Mouse (Mus musculus) frontal cortex, adult 2 months (tissue): Measurements from ENCODE around the gene Tmem168. TPM values are rescaled to one million over a fixed set of nuclear protein-coding genes. Genes with fewer than 3 reads are reported as not detected.

ENCODE experiments used
- DNase-seq, 2 experiments: peaks; one replicate each; pipeline ENCODE4 v3.0.0; 2022; ENCODE audit warnings: low spot score in 1 of 2; ENCODE audit errors: extremely low spot score in 1 of 2
- polyA plus RNA-seq: library from polyadenylated mRNA; depleted of rRNA; stranded (reverse); fragments of >200 nt; gene quantifications from 2 replicates; pipeline ENCODE4 v1.2.3, GENCODE M21; 2012; rRNA removed

The Tmem168 gene
- polyA plus RNA-seq, 1 experiment: 9.9 TPM

DNA sequence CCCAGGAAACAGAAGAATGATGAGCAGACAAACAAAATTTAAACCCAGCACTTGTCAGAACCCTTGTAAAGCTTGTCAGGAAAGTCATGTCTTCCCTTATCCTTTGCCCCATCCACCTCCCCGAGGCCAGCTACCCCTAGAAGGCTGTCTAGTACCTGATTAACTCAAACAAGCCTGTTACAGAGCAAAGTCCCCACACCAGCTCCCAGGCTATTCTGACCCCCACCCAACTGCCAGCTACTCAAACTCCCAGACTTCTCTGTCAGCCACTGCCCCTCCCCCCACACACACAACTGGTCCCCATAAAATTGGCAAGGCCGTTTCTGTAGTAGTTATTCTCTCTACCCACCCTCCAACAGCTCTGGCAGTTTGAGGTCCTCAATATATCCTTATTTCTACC is 21.3 kb downstream of the Tmem168 start:
- no peak for DNase-seq

DNA sequence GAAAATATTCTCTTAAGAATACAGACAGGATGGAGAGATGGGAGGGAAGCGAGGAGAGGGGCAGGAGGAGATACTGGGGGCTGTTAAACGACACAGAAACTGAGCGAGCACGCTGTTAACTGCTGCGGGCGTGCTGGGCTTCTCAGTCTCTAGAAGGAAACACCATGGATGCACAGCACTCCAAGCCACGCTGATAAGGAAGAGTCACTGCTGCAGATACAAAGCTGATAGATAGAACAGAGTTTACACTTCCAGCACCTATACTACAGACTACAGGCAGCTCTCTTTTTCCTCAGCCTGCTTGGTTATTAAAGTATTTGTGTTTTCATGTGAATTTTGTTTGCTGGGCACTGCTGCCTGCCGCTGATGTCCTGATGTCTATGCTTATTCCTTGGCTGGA is 21.7 kb downstream of the Tmem168 start:
- no peak for DNase-seq

- DNase-seq: no peak
These were observed 23.1 kb downstream of the Tmem168 start for GRCm38 (mm10) chr6:13584788-13585187.

- DNase-seq: no peak
These were observed 25.8 kb downstream of the Tmem168 start for GRCm38 (mm10) chr6:13582075-13582474.

- peak in 1 of 2 experiments; percentile 35 for DNase-seq
These were observed 42.2 kb downstream of the Tmem168 start for GRCm38 (mm10) chr6:13565734-13566133.

GRCm38 (mm10) chr6:13555266-13555665 is 52.6 kb downstream of the Tmem168 start:
- DNase-seq: no peak

- peak in 1 of 2 experiments; percentile 27 for DNase-seq
These were observed 66.1 kb downstream of the Tmem168 start for GRCm38 (mm10) chr6:13541761-13542160.

GRCm38 (mm10) chr6:13537275-13537964 is 70.5 kb downstream of the Tmem168 start:
- DNase-seq: peak in 1 of 2 experiments; percentile 15

Other genes starting within 250 kb of the Tmem168 start
- 14.6 and 15.9 TPM in 2 replicates for gene Bmt2, start 69.9 kb upstream of the Tmem168 start, polyA plus RNA-seq
- gene Gpr85, start 231.8 kb upstream of the Tmem168 start, polyA plus RNA-seq: 29.7 and 31.4 TPM in 2 replicates